Mouse (Mus musculus): Measurements from ENCODE around the gene Map3k14.
A peak's percentile ranks its signal among the peaks of the same experiment; 100 is the strongest.
"Not testable (repeated sequence)": the region's sequence is repeated elsewhere in the genome, so short reads cannot be mapped to it uniquely, and the experiment has no call there.

Map3k14 gene

GRCm38 (mm10) chr11:103267346-103268219, at the start of gene Map3k14:
TSS of gene Map3k14 (minus strand) at chr11:103267472.
- DNase-seq (ENCODE audit: low spot score in 2 of 2), result peak; percentile 99 to 100

GRCm38 (mm10) chr11:103315379-103315778, 48.1 kb upstream of the Map3k14 start:
- DNase-seq (ENCODE audit: low spot score in 2 of 2), result no peak

- no peak for DNase-seq (ENCODE audit: low spot score in 2 of 2)
These were observed 47.6 kb upstream of the Map3k14 start for GRCm38 (mm10) chr11:103314736-103315374.

GRCm38 (mm10) chr11:103313542-103313941, 46.3 kb upstream of the Map3k14 start:
- DNase-seq (ENCODE audit: low spot score in 2 of 2), result no peak

GRCm38 (mm10) chr11:103312655-103313255, 45.5 kb upstream of the Map3k14 start:
- no peak for DNase-seq (ENCODE audit: low spot score in 2 of 2)

GRCm38 (mm10) chr11:103311960-103312611, 44.8 kb upstream of the Map3k14 start:
- no peak for DNase-seq (ENCODE audit: low spot score in 2 of 2)

GRCm38 (mm10) chr11:103309956-103310574, 42.8 kb upstream of the Map3k14 start:
- DNase-seq (ENCODE audit: low spot score in 2 of 2), result no peak

- DNase-seq (ENCODE audit: low spot score in 2 of 2), result peak; percentile 58 to 67
These were observed 40.6 kb upstream of the Map3k14 start for GRCm38 (mm10) chr11:103307910-103308309.

- no peak for DNase-seq (ENCODE audit: low spot score in 2 of 2)
These were observed 37.3 kb upstream of the Map3k14 start for GRCm38 (mm10) chr11:103304525-103304924.

GRCm38 (mm10) chr11:103294772-103295171, 27.5 kb upstream of the Map3k14 start:
- DNase-seq (ENCODE audit: low spot score in 2 of 2), result no peak

- no peak for DNase-seq (ENCODE audit: low spot score in 2 of 2)
These were observed 26.8 kb upstream of the Map3k14 start for GRCm38 (mm10) chr11:103294066-103294465.

GRCm38 (mm10) chr11:103292890-103293287, 25.6 kb upstream of the Map3k14 start:
- DNase-seq (ENCODE audit: low spot score in 2 of 2), result no peak

- DNase-seq (ENCODE audit: low spot score in 2 of 2), result peak in 1 of 2 experiments; percentile 50
These were observed 25.0 kb upstream of the Map3k14 start for GRCm38 (mm10) chr11:103292152-103292889.

GRCm38 (mm10) chr11:103290841-103291240, 23.6 kb upstream of the Map3k14 start:
- DNase-seq (ENCODE audit: low spot score in 2 of 2), result not testable (repeated sequence)

- no peak for DNase-seq (ENCODE audit: low spot score in 2 of 2)
These were observed 21.2 kb upstream of the Map3k14 start for GRCm38 (mm10) chr11:103288291-103288963.

- DNase-seq (ENCODE audit: low spot score in 2 of 2), result no peak
These were observed 19.6 kb upstream of the Map3k14 start for GRCm38 (mm10) chr11:103286910-103287309.

- DNase-seq (ENCODE audit: low spot score in 2 of 2), result no peak
These were observed 18.7 kb upstream of the Map3k14 start for GRCm38 (mm10) chr11:103285951-103286350.

GRCm38 (mm10) chr11:103285276-103285675, 18.0 kb upstream of the Map3k14 start:
- no peak for DNase-seq (ENCODE audit: low spot score in 2 of 2)

- DNase-seq (ENCODE audit: low spot score in 2 of 2), result no peak
These were observed 14.5 kb upstream of the Map3k14 start for GRCm38 (mm10) chr11:103281784-103282183.

- DNase-seq (ENCODE audit: low spot score in 2 of 2), result no peak
These were observed 9.2 kb upstream of the Map3k14 start for GRCm38 (mm10) chr11:103276450-103276849.

Data from right cerebral cortex, postnatal 10 days (tissue).